Mouse (Mus musculus) liver, embryonic 16.5 days (tissue): ENCODE results near the gene Slc3a1. TPM values are rescaled to one million over a fixed set of nuclear protein-coding genes. Genes with fewer than 3 reads are reported as not detected.

Experiments
- ATAC-seq: fragments of 200-750 bp; cut with Nextera tagmentation; 2 replicates; pipeline ENCODE4 v1.8.0; 2017; ENCODE audit warnings: low read depth, mild to moderate bottlenecking, moderate number of reproducible peaks, moderate library complexity
- H3K27ac ChIP-seq: fragments of 300-500 bp; sonication (generic); 2 replicates; pipeline ENCODE4 v1.5.1; 2014; ENCODE audit warnings: mild to moderate bottlenecking, low read length
- H3K27me3 ChIP-seq: fragments of 300-500 bp; sonication (generic); 2 replicates; pipeline ENCODE4 v1.6.1; 2014; ENCODE audit warnings: low read depth, low read length, mixed read lengths; ENCODE audit not compliant: control insufficient read depth, insufficient read depth
- H3K36me3 ChIP-seq: fragments of 300-500 bp; sonication (generic); 2 replicates; pipeline ENCODE4 v1.6.1; 2014; ENCODE audit warnings: mild to moderate bottlenecking; ENCODE audit not compliant: control insufficient read depth, insufficient read depth
- H3K4me1 ChIP-seq: fragments of 300-500 bp; sonication (generic); 2 replicates; pipeline ENCODE4 v1.6.1; 2014; ENCODE audit warnings: low read depth, low read length, mixed read lengths; ENCODE audit not compliant: control insufficient read depth
- H3K4me2 ChIP-seq: fragments of 300-500 bp; sonication (generic); 2 replicates; pipeline ENCODE4 v1.6.1; 2014; ENCODE audit warnings: low read depth, low read length, mixed read lengths
- H3K4me3 ChIP-seq: fragments of 300-500 bp; sonication (generic); 2 replicates; pipeline ENCODE4 v1.5.1; 2014; ENCODE audit warnings: low read depth, mild to moderate bottlenecking, low read length
- H3K9ac ChIP-seq: fragments of 300-500 bp; sonication (generic); 2 replicates; pipeline ENCODE4 v1.6.1; 2014; ENCODE audit warnings: low read depth, low read length
- H3K9me3 ChIP-seq: fragments of 300-500 bp; sonication (generic); replicated peaks from 2 replicates; pipeline ENCODE4 v1.6.1; 2016; ENCODE audit warnings: low read length; ENCODE audit not compliant: control insufficient read depth
- WGBS: fragments of 180-500 bp; shearing (Covaris S2); extraction: QIAGEN DNeasy Blood & Tissue Kit; methylation state at CpG from one replicate; pipeline ENCODE4 v1.1.7; 2014; ENCODE audit not compliant: insufficient replicate concordance; 5-methylcytosine and 5-hydroxymethylcytosine counted together
- polyA plus RNA-seq: library from polyadenylated mRNA; unstranded; fragments of >200 nt; fragmentation: Nextera tagmentation; extraction: Ambion mirVana; gene quantifications from 2 replicates; pipeline ENCODE4 v1.2.1, GENCODE M21; 2015

Slc3a1 gene
- polyA plus RNA-seq, 1 experiment from 2014 or later, result 8.4 TPM

DNA sequence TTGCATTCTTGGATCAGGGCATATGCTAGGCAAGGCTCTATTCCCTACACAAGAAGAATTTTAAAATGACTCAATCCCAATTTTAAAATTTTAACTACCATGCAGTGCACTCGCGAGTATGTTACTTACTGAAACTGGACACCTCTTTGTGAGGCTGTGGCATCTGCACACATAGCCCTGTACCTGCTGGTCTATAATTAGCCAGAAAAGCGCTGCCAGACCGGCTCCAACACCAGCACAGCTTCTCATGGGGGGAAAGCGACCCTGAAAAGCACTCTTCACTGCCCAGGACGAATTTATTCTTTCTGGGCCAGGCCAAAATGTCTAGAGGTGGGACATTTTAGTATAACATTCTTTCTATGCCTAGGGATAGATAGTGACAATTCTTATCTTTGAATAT is 42.5 kb downstream of the Slc3a1 start:
- 66% methylated on average over 6 of the region's 6 CpGs for WGBS
- no peaks in the 10 kb centered on the region for H3K4me1 ChIP-seq
- no peak for ATAC-seq
- H3K27ac ChIP-seq, result no peak overlapping the region
- H3K9me3 ChIP-seq, result no peaks in the 10 kb centered on the region
- H3K4me3 ChIP-seq, result no peak overlapping the region
- H3K4me2 ChIP-seq, result no peak overlapping the region
- no peak overlapping the region for H3K9ac ChIP-seq
- no peaks in the 10 kb centered on the region for H3K27me3 ChIP-seq
- H3K36me3 ChIP-seq, result peaks cover 3% of the 10 kb centered on the region

DNA sequence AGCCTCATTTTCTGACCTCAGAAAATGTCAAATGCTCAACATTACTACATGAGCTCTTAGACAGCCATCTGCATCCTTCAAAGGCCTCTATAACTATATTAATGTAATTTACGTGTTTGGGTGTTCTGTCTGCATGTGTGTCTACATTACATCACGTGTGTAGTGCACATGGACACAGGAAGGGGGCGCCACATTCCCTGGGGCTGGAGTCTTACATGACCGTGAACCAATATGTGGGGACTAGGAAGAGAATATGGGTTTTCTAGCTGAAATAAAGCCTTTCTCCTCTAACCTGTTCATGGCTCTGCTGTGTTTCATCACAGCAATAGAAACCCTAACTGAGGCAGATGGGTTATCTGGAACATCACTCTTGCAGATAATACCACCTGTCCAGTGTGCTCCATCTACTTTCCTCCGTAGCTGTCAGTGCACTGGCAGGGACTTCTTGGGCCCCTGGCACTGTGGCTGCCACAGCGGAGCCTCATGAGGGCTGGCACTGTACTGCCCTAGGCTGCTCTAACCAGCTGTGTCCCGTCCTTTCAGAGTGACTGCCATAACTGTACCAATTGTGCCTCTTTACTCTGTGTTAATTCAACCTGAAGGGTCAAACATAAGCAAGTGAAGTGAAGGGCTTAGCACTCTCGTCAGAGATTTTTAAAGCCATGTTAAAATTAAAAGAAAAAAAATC is 43.1 kb downstream of the Slc3a1 start:
- H3K4me2 ChIP-seq, result no peak overlapping the region
- no peaks in the 10 kb centered on the region for H3K27me3 ChIP-seq
- H3K4me1 ChIP-seq, result no peaks in the 10 kb centered on the region
- H3K9ac ChIP-seq, result no peak overlapping the region
- no peak for ATAC-seq
- no peak overlapping the region for H3K4me3 ChIP-seq
- WGBS, result 74% methylated on average over 8 of the region's 8 CpGs
- H3K36me3 ChIP-seq, result peaks cover 3% of the 10 kb centered on the region; the same call in 1 of the 2 replicates
- no peaks in the 10 kb centered on the region for H3K9me3 ChIP-seq
- H3K27ac ChIP-seq, result no peak overlapping the region

DNA sequence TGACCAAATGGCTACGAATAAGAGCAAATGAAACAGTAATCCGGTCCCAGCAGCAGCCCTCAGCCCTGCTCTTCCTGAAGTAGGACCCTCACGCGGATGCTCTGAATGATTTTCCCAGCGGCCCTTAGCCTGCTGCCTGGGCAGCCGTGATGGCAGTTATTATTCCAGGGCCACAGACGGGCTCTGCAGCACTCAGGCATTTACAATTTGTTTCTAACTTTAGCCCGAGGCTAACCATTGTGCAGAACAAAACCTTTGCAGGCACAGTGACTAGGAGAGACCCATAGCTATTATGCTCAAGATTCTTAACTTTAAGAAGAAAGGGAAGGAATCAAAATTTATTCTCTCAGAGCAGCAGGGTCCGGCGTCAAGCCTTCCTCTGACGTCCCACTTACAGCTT is 44.2 kb downstream of the Slc3a1 start:
- H3K4me2 ChIP-seq, result no peak overlapping the region
- no peak for ATAC-seq
- H3K4me1 ChIP-seq, result no peaks in the 10 kb centered on the region
- no peak overlapping the region for H3K9ac ChIP-seq
- H3K27me3 ChIP-seq, result no peaks in the 10 kb centered on the region
- no peak overlapping the region for H3K27ac ChIP-seq
- H3K36me3 ChIP-seq, result peaks cover 3% of the 10 kb centered on the region; the same call in 1 of the 2 replicates
- 83% methylated on average over 11 of the region's 11 CpGs for WGBS
- no peaks in the 10 kb centered on the region for H3K9me3 ChIP-seq
- no peak overlapping the region for H3K4me3 ChIP-seq

DNA sequence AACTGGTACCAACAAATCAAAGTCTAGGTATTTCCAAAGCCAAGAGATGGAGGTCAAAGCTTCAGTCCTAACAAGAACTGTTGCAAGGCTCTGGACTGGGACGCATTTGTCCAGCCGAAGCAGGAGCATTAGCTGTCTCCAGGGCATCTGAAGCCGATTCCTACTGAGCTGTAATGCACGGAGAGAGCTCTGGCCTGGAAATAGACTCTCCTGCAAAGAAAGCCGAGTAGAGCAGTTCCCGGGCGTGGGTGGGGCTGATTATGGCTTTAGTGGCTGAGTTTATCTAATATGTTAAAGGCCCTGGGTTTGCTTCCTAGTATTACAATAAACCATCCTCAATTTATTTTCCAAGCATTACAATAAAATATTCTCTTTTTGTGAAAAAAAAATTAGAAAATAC is 45.0 kb downstream of the Slc3a1 start:
- Histone ChIP-seq H3K36me3 (peaks cover 3% of the 10 kb centered on the region; the same call in 1 of the 2 replicates), H3K4me2 (no peak overlapping the region), H3K9ac (no peak overlapping the region), H3K27me3 (no peaks in the 10 kb centered on the region), H3K4me3 (no peak overlapping the region), H3K9me3 (no peaks in the 10 kb centered on the region), H3K27ac (no peak overlapping the region), H3K4me1 (no peaks in the 10 kb centered on the region)
- ATAC-seq, result no peak
- WGBS, result 74% methylated on average over 7 of the region's 7 CpGs

DNA sequence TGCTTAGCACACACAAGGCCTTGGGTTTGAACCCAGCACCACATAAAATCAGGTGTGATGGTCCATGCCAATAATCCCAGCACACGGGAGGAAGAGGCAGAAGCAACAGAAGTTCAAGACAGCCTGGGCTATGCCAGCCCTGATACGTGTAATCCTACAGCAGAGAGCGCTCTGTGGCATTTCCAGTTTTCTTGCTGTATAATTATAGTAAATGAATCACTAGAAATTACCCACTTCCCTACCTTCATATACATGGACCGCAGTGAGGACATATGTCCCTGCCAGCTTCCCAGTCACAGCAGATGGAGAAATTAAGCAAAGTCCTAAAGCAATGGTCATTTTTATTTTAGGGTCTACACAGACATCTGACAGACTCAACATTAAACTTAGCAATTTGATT is 45.9 kb downstream of the Slc3a1 start:
- H3K4me2 ChIP-seq, result no peak overlapping the region
- H3K9ac ChIP-seq, result no peak overlapping the region
- ATAC-seq, result no peak
- H3K4me1 ChIP-seq, result no peaks in the 10 kb centered on the region
- no peak overlapping the region for H3K4me3 ChIP-seq
- H3K27me3 ChIP-seq, result no peaks in the 10 kb centered on the region
- H3K9me3 ChIP-seq, result no peaks in the 10 kb centered on the region
- no peak overlapping the region for H3K27ac ChIP-seq
- peaks cover 3% of the 10 kb centered on the region; the same call in 1 of the 2 replicates for H3K36me3 ChIP-seq
- WGBS, result 77% methylated on average over 4 of the region's 4 CpGs

DNA sequence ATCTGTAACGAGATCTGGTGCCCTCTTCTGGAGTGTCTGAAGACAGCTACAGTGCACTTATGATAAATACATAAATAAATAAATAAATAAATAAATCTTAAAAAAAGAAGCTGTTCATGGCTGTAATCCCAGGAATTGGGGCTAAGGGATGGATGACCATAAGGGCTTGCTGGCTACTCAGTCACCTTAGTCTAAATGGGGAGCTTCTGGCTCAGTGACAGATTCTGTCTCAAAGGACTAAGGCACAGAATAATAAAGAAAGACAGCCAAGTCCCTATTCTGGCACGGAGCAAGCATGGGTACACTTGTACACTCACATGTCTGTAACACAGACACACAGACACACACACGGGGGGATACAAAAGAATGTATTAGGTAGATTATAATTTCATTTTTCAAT is 51.1 kb downstream of the Slc3a1 start:
- Histone ChIP-seq H3K36me3 (no peaks in the 10 kb centered on the region), H3K4me1 (no peaks in the 10 kb centered on the region), H3K9me3 (no peaks in the 10 kb centered on the region), H3K4me2 (no peak overlapping the region), H3K9ac (no peak overlapping the region), H3K27me3 (no peaks in the 10 kb centered on the region), H3K4me3 (no peak overlapping the region), H3K27ac (no peak overlapping the region)
- ATAC-seq, result no peak
- WGBS, result 80% methylated on average over 3 of the region's 3 CpGs

DNA sequence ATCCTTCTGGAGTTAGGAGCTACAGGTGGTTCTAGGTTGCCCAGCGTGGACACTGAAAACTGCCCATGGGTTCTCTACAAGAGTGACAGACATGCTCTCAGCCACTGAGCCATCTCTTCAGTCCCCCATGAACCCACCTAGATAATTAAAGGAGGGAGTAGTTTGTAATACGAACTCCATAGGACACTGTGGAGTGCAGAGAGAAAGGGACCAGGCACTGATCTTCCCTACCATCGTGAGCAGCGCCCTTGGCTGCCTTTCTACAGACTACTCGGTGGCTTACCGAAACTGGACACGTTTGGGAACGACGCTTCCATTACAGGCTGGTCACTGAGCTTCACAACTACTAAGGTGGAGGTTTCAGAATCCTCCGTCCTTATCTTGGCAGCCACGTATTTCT is 52.6 kb downstream of the Slc3a1 start:
- ATAC-seq, result no peak
- H3K9ac ChIP-seq, result no peak overlapping the region
- no peaks in the 10 kb centered on the region for H3K36me3 ChIP-seq
- H3K27me3 ChIP-seq, result no peaks in the 10 kb centered on the region
- no peak overlapping the region for H3K27ac ChIP-seq
- H3K4me3 ChIP-seq, result no peak overlapping the region
- WGBS, result 77% methylated on average over 11 of the region's 11 CpGs
- H3K4me2 ChIP-seq, result no peak overlapping the region
- no peaks in the 10 kb centered on the region for H3K9me3 ChIP-seq
- H3K4me1 ChIP-seq, result no peaks in the 10 kb centered on the region

DNA sequence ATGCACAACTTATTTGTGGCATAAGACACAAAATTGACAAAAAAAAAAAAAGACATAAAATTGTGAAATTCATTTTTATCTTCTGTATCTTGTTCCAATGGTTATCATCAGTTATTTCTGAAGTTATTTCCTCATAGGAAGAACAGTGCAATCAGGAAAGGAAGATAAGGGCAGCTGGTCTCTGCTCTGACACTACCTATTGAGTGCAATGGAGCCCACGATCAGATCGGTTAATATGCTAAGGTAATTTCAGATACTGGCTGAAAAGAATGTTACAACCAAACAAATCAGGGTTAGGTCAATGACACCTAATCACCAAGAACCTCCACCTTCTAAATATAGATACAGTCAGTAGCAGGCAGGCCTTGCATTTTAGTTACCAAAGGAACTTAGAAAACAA is 57.2 kb downstream of the Slc3a1 start:
- Histone ChIP-seq H3K9ac (no peak overlapping the region), H3K27ac (no peak overlapping the region), H3K4me2 (no peak overlapping the region), H3K27me3 (no peaks in the 10 kb centered on the region), H3K36me3 (no peaks in the 10 kb centered on the region), H3K4me3 (no peak overlapping the region), H3K4me1 (peaks cover 8% of the 10 kb centered on the region), H3K9me3 (no peaks in the 10 kb centered on the region)
- 31% methylated on average over 2 of the region's 2 CpGs for WGBS
- ATAC-seq, result no peak

DNA sequence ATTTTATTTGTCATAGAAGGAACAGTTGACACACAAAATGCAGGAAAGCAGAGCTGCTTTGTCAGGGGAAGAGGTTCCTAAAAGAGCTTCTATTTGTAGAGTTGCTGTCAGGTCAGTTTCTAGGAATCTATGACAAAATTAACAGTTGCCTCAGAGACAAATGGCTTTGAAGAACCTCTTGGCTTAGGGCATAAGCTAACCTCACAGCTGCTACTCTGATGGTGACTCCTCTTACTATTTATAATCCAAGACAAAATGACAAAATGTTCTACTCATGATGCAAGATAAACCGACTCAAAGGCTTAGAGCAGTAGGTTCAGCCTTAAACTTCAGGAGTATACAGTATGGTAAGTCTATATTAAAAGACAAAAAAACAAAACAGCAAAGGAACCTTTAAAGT is 58.3 kb downstream of the Slc3a1 start:
- no peak overlapping the region for H3K27ac ChIP-seq
- no peaks in the 10 kb centered on the region for H3K9me3 ChIP-seq
- ATAC-seq, result no peak
- H3K4me2 ChIP-seq, result no peak overlapping the region
- H3K27me3 ChIP-seq, result no peaks in the 10 kb centered on the region
- 62% methylated on average over 1 of the region's 1 CpGs for WGBS
- no peak overlapping the region for H3K4me3 ChIP-seq
- no peaks in the 10 kb centered on the region for H3K36me3 ChIP-seq
- H3K9ac ChIP-seq, result no peak overlapping the region
- H3K4me1 ChIP-seq, result peaks cover 11% of the 10 kb centered on the region
